Mouse (Mus musculus): ENCODE results near the gene Abcg1.

GRCm38 (mm10) chr17:31103823-31104222 is 46.3 kb downstream of the Abcg1 start:
- TF ChIP-seq POLR2A (IDR thresholded peaks at IDR 0.05; ENCODE audit: low read depth, low read length) (no peak), CTCF (IDR thresholded peaks at IDR 0.05; ENCODE audit: extremely low read depth, insufficient read depth, insufficient read length, insufficient replicate concordance) (no peak)
